Mouse (Mus musculus): ENCODE data around the gene Vav1.

DNA sequence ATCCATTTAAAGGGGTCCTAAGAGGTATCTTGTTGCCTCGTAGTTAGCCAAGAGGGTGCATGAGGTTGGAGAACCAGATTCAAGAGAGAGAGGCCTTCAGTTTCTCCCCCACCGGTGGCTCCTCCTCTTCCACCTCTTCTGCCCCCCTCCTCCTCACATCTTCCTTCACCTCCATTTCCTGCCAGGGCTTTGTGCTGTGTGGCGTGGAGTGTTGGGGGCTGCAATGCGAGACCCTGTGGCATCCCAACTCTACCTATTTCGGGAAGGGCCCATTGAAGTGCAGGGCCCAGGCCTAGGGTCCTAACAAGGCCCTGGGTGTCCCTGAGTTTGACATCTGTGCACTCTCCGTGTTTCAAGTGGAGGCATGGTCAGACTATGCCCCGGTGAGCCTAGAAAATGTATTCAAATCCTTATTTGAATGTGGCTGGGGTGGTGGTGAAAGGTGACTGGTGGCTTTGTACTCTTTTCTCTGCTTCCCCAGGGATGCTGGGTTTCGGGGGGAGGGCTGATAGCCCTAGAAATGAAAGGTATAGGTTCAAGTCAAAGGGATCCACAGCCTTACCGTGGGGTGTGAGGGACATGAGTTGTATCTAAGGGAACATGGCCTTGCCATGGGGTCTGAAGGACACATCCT lies 808 bp downstream of the Vav1 start:
- TF ChIP-seq POLR2A (IDR thresholded peaks at IDR 0.05; ENCODE audit: insufficient read depth, low read length) (no peak), CTCF (IDR thresholded peaks at IDR 0.05; ENCODE audit: low read depth, low read length) (no peak)
